Mouse (Mus musculus): Measurements from ENCODE around the gene Sumo1. TPM values are rescaled to one million over a fixed set of nuclear protein-coding genes. Genes with fewer than 3 reads are reported as not detected.

The Sumo1 gene
- polyA plus RNA-seq, 1 experiment: 140 TPM

DNA sequence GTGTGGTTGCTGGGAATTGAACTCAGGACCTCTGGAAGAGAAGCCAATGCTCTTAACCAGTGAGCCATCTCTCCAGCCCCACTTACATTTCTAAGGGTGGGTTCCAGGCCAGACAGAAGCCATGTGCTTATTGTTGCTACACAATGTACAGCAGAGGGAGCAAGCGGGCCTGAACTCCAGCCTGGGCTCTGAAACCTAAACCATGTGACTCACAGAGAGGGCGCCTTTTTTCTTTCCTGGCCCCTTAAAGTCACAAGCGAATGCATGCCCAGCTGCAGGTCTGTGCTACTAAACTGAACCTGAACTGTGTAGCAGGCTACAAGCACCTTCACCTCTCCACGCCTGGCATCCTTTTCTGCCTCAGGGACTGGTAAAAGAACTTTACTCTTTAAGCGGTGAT is 61.7 kb downstream of the Sumo1 start:
- 62% methylated on average over 5 of the region's 5 CpGs for WGBS
- TF ChIP-seq CTCF (IDR thresholded peaks at IDR 0.05; ENCODE audit: control insufficient read depth, insufficient read depth, low read length): peak; percentile 12; the same call in 1 of the 2 replicates
- TF ChIP-seq POLR2A (IDR thresholded peaks at IDR 0.05; ENCODE audit: borderline replicate concordance, control insufficient read depth, low read depth, low read length): no peak
- no peak overlapping the region for H3K27ac ChIP-seq (ENCODE audit: control insufficient read depth, insufficient read depth, low read depth, low read length, poor library complexity)
- no peak overlapping the region for H3K4me3 ChIP-seq (replicated peaks; ENCODE audit: control insufficient read depth, low read depth, low read length)
- no peaks in the 10 kb centered on the region; the same call in 1 of the 2 replicates for H3K4me1 ChIP-seq (ENCODE audit: control insufficient read depth, insufficient read depth, low read length)

DNA sequence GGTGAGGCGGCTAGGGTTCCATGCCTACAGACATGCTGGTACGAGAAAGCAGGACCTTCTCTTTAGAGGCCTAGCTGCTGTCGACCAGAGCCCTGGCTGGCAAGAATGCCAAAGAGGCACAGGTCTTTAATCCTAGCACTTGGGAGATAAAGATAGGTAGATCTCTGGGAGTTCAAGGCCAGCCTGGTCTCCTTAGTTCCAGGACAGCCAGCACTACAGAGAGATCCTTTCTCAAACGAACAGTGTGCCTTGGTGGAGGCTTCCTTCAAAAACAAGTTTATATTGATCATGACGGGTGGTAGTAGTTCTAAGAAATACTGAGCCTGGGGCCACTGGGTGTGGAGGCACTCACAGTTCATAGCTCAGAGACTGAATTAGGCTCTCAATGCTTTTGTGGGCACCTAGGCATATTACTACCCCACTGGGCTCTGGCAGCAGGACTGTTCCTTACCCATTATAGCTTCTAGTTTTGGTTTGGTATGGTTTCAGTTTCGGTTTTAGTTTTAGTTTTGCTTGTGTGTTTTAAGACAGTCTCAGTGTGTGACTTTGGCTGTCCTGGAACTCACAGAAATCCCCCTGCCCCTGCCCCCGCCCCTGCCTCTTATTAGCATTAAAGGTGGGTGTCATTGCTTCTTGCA is 62.4 kb downstream of the Sumo1 start:
- H3K27ac ChIP-seq (ENCODE audit: control insufficient read depth, insufficient read depth, low read depth, low read length, poor library complexity): no peak overlapping the region
- no peak overlapping the region for H3K4me3 ChIP-seq (replicated peaks; ENCODE audit: control insufficient read depth, low read depth, low read length)
- TF ChIP-seq POLR2A (IDR thresholded peaks at IDR 0.05; ENCODE audit: borderline replicate concordance, control insufficient read depth, low read depth, low read length) (no peak), CTCF (IDR thresholded peaks at IDR 0.05; ENCODE audit: control insufficient read depth, insufficient read depth, low read length) (no peak)
- WGBS: 72% methylated on average over 7 of the region's 7 CpGs
- H3K4me1 ChIP-seq (ENCODE audit: control insufficient read depth, insufficient read depth, low read length): no peaks in the 10 kb centered on the region; the same call in 1 of the 2 replicates

DNA sequence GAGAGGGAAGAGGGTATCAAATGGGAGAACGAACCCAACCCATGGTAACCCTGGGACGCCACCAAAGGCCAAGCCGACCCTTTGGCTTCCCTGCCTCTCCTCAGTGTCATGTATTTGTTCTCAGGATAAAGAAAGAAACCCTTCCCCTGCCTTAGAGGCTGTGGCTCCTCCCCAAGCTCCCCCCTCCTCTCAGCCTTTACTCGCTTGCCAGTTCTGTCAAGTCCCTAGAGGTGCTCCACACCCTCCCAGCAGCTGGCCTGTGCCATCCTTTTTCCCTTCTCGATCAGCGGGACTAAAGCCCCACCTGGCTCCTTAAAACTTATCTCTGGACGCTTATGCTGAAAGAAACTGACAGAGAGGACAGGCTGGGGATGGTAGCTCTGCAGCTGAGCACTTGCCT is 63.6 kb downstream of the Sumo1 start:
- WGBS: 86% methylated on average over 7 of the region's 7 CpGs
- TF ChIP-seq POLR2A (IDR thresholded peaks at IDR 0.05; ENCODE audit: borderline replicate concordance, control insufficient read depth, low read depth, low read length): no peak
- no peak for TF ChIP-seq CTCF (IDR thresholded peaks at IDR 0.05; ENCODE audit: control insufficient read depth, insufficient read depth, low read length)
- Histone ChIP-seq H3K27ac (ENCODE audit: control insufficient read depth, insufficient read depth, low read depth, low read length, poor library complexity) (no peak overlapping the region), H3K4me3 (replicated peaks; ENCODE audit: control insufficient read depth, low read depth, low read length) (no peak overlapping the region), H3K4me1 (ENCODE audit: control insufficient read depth, insufficient read depth, low read length) (no peaks in the 10 kb centered on the region; the same call in 1 of the 2 replicates)

DNA sequence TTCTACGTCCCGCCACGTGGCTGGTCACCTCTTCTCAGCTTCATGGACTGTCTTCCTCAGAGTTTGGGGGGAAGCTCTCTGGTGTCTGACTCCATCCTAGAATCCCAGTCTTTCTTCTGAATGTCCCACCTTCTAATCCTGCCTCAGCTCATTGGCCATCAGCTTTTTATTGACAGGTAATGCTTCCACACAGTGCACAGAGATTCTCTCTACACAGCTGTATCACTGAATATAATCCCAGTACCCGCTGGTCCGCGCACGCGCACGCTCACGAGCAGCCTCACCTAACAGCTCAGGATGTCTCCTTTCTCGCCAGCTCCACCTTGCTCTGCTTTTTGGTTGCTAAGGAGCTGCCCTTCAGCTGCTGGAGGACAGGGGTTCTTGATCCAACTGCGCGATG is 64.2 kb downstream of the Sumo1 start:
- H3K4me1 ChIP-seq (ENCODE audit: control insufficient read depth, insufficient read depth, low read length): no peaks in the 10 kb centered on the region; the same call in 1 of the 2 replicates
- no peak overlapping the region for H3K4me3 ChIP-seq (replicated peaks; ENCODE audit: control insufficient read depth, low read depth, low read length)
- no peak overlapping the region for H3K27ac ChIP-seq (ENCODE audit: control insufficient read depth, insufficient read depth, low read depth, low read length, poor library complexity)
- TF ChIP-seq POLR2A (IDR thresholded peaks at IDR 0.05; ENCODE audit: borderline replicate concordance, control insufficient read depth, low read depth, low read length): no peak
- no peak for TF ChIP-seq CTCF (IDR thresholded peaks at IDR 0.05; ENCODE audit: control insufficient read depth, insufficient read depth, low read length)
- WGBS: 93% methylated on average over 13 of the region's 13 CpGs

DNA sequence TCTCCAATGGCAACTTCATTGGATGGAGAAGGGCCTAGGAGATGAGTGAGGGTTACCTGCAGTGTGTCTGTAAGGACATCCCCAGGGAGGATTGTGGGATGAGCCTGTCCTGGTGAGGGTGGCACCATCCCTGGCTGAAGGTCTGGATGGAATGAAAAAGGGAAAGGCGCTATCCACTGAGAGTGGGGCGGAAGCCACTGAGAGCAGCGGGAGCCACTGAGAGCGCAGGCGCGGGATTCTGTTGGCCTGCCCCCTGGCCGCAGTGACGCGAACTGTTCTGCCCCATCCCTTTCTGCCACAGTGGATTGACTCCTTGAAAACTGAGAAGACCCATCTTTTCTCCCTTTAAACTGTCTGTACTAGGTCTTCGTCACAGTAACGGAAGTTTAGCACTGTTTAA is 66.7 kb downstream of the Sumo1 start:
- Histone ChIP-seq H3K27ac (ENCODE audit: control insufficient read depth, insufficient read depth, low read depth, low read length, poor library complexity) (no peak overlapping the region), H3K4me1 (ENCODE audit: control insufficient read depth, insufficient read depth, low read length) (no peaks in the 10 kb centered on the region; the same call in 1 of the 2 replicates), H3K4me3 (replicated peaks; ENCODE audit: control insufficient read depth, low read depth, low read length) (no peak overlapping the region)
- WGBS: 71% methylated on average over 11 of the region's 11 CpGs
- TF ChIP-seq CTCF (IDR thresholded peaks at IDR 0.05; ENCODE audit: control insufficient read depth, insufficient read depth, low read length) (no peak), POLR2A (IDR thresholded peaks at IDR 0.05; ENCODE audit: borderline replicate concordance, control insufficient read depth, low read depth, low read length) (no peak)

DNA sequence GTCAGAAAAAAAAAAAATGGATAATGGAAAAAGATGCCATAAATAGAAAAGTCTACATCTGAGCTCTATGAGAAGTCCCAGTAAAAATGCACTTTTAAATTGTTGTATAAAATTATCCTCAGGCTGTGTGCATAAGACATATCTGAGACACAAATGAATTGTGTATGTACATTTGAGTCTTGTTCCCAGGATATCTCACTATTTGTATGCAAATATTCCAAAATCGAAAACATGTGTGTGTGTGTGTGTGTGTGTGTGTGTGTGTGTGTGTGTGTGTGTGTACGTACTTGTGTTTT is 67.3 kb downstream of the Sumo1 start:
- Histone ChIP-seq H3K4me3 (replicated peaks; ENCODE audit: control insufficient read depth, low read depth, low read length) (no peak overlapping the region), H3K27ac (ENCODE audit: control insufficient read depth, insufficient read depth, low read depth, low read length, poor library complexity) (no peak overlapping the region), H3K4me1 (ENCODE audit: control insufficient read depth, insufficient read depth, low read length) (no peaks in the 10 kb centered on the region; the same call in 1 of the 2 replicates)
- WGBS: 85% methylated on average over 2 of the region's 2 CpGs
- TF ChIP-seq CTCF (IDR thresholded peaks at IDR 0.05; ENCODE audit: control insufficient read depth, insufficient read depth, low read length): no peak
- no peak for TF ChIP-seq POLR2A (IDR thresholded peaks at IDR 0.05; ENCODE audit: borderline replicate concordance, control insufficient read depth, low read depth, low read length)

DNA sequence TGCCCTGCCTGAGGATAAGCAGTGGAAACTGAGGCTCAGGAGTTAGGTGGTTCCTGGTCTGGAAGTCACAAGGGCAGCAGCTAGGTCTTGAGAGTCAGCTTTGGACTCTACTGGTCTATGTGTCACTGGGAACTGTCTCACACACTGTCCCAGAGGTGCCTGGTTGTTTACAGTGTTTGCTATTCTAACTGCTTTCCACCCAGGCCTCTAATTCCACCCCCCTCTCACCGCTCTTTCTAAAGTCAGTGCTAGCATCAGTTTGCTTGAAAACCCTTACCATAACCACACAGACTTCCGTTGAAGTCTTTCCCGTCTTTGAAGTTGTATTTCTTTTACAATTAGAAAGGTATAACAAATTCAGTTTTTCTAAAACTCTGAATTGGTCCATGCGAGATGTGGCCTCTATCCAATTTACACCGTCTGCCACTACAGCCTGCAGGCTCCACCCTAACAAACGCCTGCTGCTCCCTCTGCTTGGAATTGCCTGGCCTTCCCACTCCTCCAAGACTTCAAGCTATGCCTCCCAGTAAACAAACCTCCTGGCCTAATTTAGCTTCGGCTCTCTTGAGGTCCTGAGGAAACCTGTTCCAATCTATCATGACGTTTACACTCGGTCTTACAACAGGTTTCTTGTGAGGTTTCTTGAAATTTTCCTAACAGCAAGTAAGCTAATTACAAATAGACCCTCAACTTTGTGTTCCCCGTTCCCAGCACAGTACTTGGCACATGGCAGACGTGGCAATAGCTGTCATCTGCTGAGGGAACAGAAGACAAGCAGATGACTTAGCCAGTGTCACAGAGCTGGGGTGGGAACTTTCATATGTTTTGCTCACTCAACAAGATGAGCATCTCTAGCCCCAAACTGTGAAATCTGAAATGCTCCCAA is 67.9 kb downstream of the Sumo1 start:
- TF ChIP-seq CTCF (IDR thresholded peaks at IDR 0.05; ENCODE audit: control insufficient read depth, insufficient read depth, low read length) (no peak), POLR2A (IDR thresholded peaks at IDR 0.05; ENCODE audit: borderline replicate concordance, control insufficient read depth, low read depth, low read length) (no peak)
- H3K4me1 ChIP-seq (ENCODE audit: control insufficient read depth, insufficient read depth, low read length): no peaks in the 10 kb centered on the region
- no peak overlapping the region for H3K27ac ChIP-seq (ENCODE audit: control insufficient read depth, insufficient read depth, low read depth, low read length, poor library complexity)
- H3K4me3 ChIP-seq (replicated peaks; ENCODE audit: control insufficient read depth, low read depth, low read length): no peak overlapping the region
- WGBS: 66% methylated on average over 11 of the region's 11 CpGs

DNA sequence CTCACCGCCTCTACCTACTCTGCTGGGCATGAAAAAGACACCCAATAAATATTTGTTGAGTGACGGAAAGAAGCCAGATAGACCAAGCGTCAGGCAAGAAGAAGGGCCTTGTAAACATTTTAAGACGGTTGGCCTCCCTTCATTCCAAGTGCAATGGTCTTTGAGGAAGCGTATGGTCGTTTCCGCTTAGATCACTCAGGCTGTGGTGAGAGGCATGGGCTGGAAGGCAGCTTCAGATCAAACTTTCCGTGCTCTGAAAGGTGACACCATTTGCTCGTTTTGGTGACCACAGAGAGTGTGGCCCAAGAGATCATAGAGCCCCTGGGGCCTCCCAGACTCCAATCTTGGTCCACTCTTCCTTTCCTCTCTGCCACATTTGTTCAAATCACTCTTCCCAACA is 75.0 kb downstream of the Sumo1 start:
- Histone ChIP-seq H3K4me3 (replicated peaks; ENCODE audit: control insufficient read depth, low read depth, low read length) (no peak overlapping the region), H3K4me1 (ENCODE audit: control insufficient read depth, insufficient read depth, low read length) (peaks cover 2% of the 10 kb centered on the region; the same call in 1 of the 2 replicates), H3K27ac (ENCODE audit: control insufficient read depth, insufficient read depth, low read depth, low read length, poor library complexity) (no peak overlapping the region)
- no peak for TF ChIP-seq CTCF (IDR thresholded peaks at IDR 0.05; ENCODE audit: control insufficient read depth, insufficient read depth, low read length)
- TF ChIP-seq POLR2A (IDR thresholded peaks at IDR 0.05; ENCODE audit: borderline replicate concordance, control insufficient read depth, low read depth, low read length): no peak
- 78% methylated on average over 9 of the region's 9 CpGs for WGBS
